Mouse (Mus musculus) neural tube, embryonic 13.5 days (tissue): ENCODE data around the gene Rnf130. TPM values are rescaled to one million over a fixed set of nuclear protein-coding genes. Genes with fewer than 3 reads are reported as not detected.

ENCODE experiments used
- ATAC-seq: fragments of 200-750 bp; cut with Nextera tagmentation; 2 replicates; pipeline ENCODE4 v1.8.0; 2017; ENCODE audit warnings: low read depth, mild to moderate bottlenecking, moderate TSS enrichment, moderate library complexity
- H3K27ac ChIP-seq: fragments of 300-500 bp; sonication (generic); replicated peaks from 2 replicates; pipeline ENCODE4 v1.5.1; 2015; ENCODE audit warnings: moderate library complexity, mild to moderate bottlenecking, inconsistent platforms
- H3K27me3 ChIP-seq: fragments of 300-500 bp; sonication (generic); 2 replicates; pipeline ENCODE4 v1.6.1; 2015; ENCODE audit warnings: mild to moderate bottlenecking, inconsistent platforms
- H3K36me3 ChIP-seq: fragments of 300-500 bp; sonication (generic); 2 replicates; pipeline ENCODE4 v1.6.1; 2015; ENCODE audit warnings: mild to moderate bottlenecking, inconsistent platforms
- H3K4me1 ChIP-seq: fragments of 300-500 bp; sonication (generic); replicated peaks from 2 replicates; pipeline ENCODE4 v1.6.1; 2015; ENCODE audit warnings: inconsistent platforms
- H3K4me2 ChIP-seq: fragments of 300-500 bp; sonication (generic); 2 replicates; pipeline ENCODE4 v1.6.1; 2015; ENCODE audit warnings: inconsistent platforms, mild to moderate bottlenecking, moderate library complexity
- H3K4me3 ChIP-seq: fragments of 300-500 bp; sonication (generic); 2 replicates; pipeline ENCODE4 v1.5.1; 2015; ENCODE audit warnings: mild to moderate bottlenecking, inconsistent platforms
- H3K9ac ChIP-seq: fragments of 300-500 bp; sonication (generic); 2 replicates; pipeline ENCODE4 v1.6.1; 2015; ENCODE audit warnings: moderate library complexity, mild to moderate bottlenecking, inconsistent platforms
- H3K9me3 ChIP-seq: fragments of 300-500 bp; sonication (generic); 2 replicates; pipeline ENCODE4 v1.6.1; 2016; ENCODE audit warnings: inconsistent platforms
- WGBS: fragments of 180-500 bp; shearing (Covaris S2); methylation state at CpG from one replicate; pipeline ENCODE4 v1.1.7; 2015; 5-methylcytosine and 5-hydroxymethylcytosine counted together
- polyA plus RNA-seq: library from polyadenylated mRNA; unstranded; fragments of >200 nt; fragmentation: Nextera tagmentation; extraction: Ambion mirVana; gene quantifications from 2 replicates; pipeline ENCODE4 v1.2.1, GENCODE M21; 2015

The Rnf130 gene
- polyA plus RNA-seq, 1 experiment from 2014 or later = 59.2 TPM

- ATAC-seq = no peak
- Histone ChIP-seq H3K4me2 (peak overlapping the region; percentile 79), H3K9ac (no peak overlapping the region), H3K27me3 (peaks cover 9% of the 10 kb centered on the region), H3K4me3 (no peak overlapping the region), H3K9me3 (no peaks in the 10 kb centered on the region), H3K4me1 (peaks cover 56% of the 10 kb centered on the region), H3K27ac (no peak overlapping the region; the same call in 1 of the 2 replicates), H3K36me3 (no peaks in the 10 kb centered on the region)
These were observed 3.3 kb downstream of the Rnf130 start for GRCm38 (mm10) chr11:50028416-50028815.

- Histone ChIP-seq H3K4me3 (no peak overlapping the region), H3K4me2 (no peak overlapping the region), H3K27ac (no peak overlapping the region), H3K9ac (no peak overlapping the region), H3K36me3 (no peaks in the 10 kb centered on the region), H3K4me1 (peaks cover 34% of the 10 kb centered on the region), H3K9me3 (no peaks in the 10 kb centered on the region), H3K27me3 (no peaks in the 10 kb centered on the region)
- ATAC-seq = no peak
These were observed 9.0 kb downstream of the Rnf130 start for GRCm38 (mm10) chr11:50034155-50034554.

- peaks cover 27% of the 10 kb centered on the region for H3K4me1 ChIP-seq
- H3K4me2 ChIP-seq = no peak overlapping the region
- no peaks in the 10 kb centered on the region for H3K36me3 ChIP-seq
- 87% methylated on average over 3 of the region's 3 CpGs for WGBS
- H3K27ac ChIP-seq = no peak overlapping the region
- H3K9ac ChIP-seq = no peak overlapping the region
- H3K4me3 ChIP-seq = no peak overlapping the region
- no peaks in the 10 kb centered on the region for H3K9me3 ChIP-seq
- no peaks in the 10 kb centered on the region for H3K27me3 ChIP-seq
- ATAC-seq = no peak
These were observed 10.6 kb downstream of the Rnf130 start for GRCm38 (mm10) chr11:50035726-50036125.

GRCm38 (mm10) chr11:50036781-50037460, 11.8 kb downstream of the Rnf130 start:
- Histone ChIP-seq H3K27me3 (no peaks in the 10 kb centered on the region), H3K9me3 (no peaks in the 10 kb centered on the region), H3K4me3 (no peak overlapping the region), H3K4me1 (peaks cover 20% of the 10 kb centered on the region), H3K4me2 (no peak overlapping the region), H3K36me3 (no peaks in the 10 kb centered on the region), H3K9ac (no peak overlapping the region), H3K27ac (no peak overlapping the region)
- 86% methylated on average over 4 of the region's 4 CpGs for WGBS
- ATAC-seq = no peak

- H3K4me3 ChIP-seq = no peak overlapping the region
- H3K9ac ChIP-seq = no peak overlapping the region
- H3K4me2 ChIP-seq = no peak overlapping the region
- no peak overlapping the region for H3K27ac ChIP-seq
- 96% methylated on average over 1 of the region's 1 CpGs for WGBS
- ATAC-seq = no peak
- peaks cover 2% of the 10 kb centered on the region; the same call in 1 of the 2 replicates for H3K4me1 ChIP-seq
- H3K36me3 ChIP-seq = no peaks in the 10 kb centered on the region
- no peaks in the 10 kb centered on the region for H3K27me3 ChIP-seq
- no peaks in the 10 kb centered on the region for H3K9me3 ChIP-seq
These were observed 13.6 kb downstream of the Rnf130 start for GRCm38 (mm10) chr11:50038757-50039156.

GRCm38 (mm10) chr11:50041148-50041547, 16.0 kb downstream of the Rnf130 start:
- no peaks in the 10 kb centered on the region for H3K9me3 ChIP-seq
- no peak overlapping the region for H3K27ac ChIP-seq
- no peaks in the 10 kb centered on the region for H3K36me3 ChIP-seq
- WGBS = 77% methylated on average over 3 of the region's 3 CpGs
- H3K27me3 ChIP-seq = no peaks in the 10 kb centered on the region
- no peak for ATAC-seq
- no peaks in the 10 kb centered on the region for H3K4me1 ChIP-seq
- H3K4me2 ChIP-seq = no peak overlapping the region
- no peak overlapping the region for H3K4me3 ChIP-seq
- no peak overlapping the region for H3K9ac ChIP-seq

GRCm38 (mm10) chr11:50042345-50042997, 17.3 kb downstream of the Rnf130 start:
- Histone ChIP-seq H3K9me3 (no peaks in the 10 kb centered on the region), H3K4me1 (peaks cover 2% of the 10 kb centered on the region), H3K36me3 (no peaks in the 10 kb centered on the region), H3K4me2 (no peak overlapping the region), H3K9ac (no peak overlapping the region), H3K4me3 (no peak overlapping the region), H3K27me3 (no peaks in the 10 kb centered on the region), H3K27ac (no peak overlapping the region)
- 91% methylated on average over 4 of the region's 4 CpGs for WGBS
- no peak for ATAC-seq

- no peaks in the 10 kb centered on the region for H3K9me3 ChIP-seq
- H3K27me3 ChIP-seq = no peaks in the 10 kb centered on the region
- H3K4me3 ChIP-seq = no peak overlapping the region
- no peak overlapping the region for H3K4me2 ChIP-seq
- H3K9ac ChIP-seq = no peak overlapping the region
- peaks cover 10% of the 10 kb centered on the region for H3K4me1 ChIP-seq
- ATAC-seq = no peak
- no peaks in the 10 kb centered on the region for H3K36me3 ChIP-seq
- 96% methylated on average over 4 of the region's 4 CpGs for WGBS
- no peak overlapping the region for H3K27ac ChIP-seq
These were observed 19.3 kb downstream of the Rnf130 start for GRCm38 (mm10) chr11:50044454-50044853.

GRCm38 (mm10) chr11:50047610-50048009, 22.5 kb downstream of the Rnf130 start:
- no peak for ATAC-seq
- H3K36me3 ChIP-seq = 0 out of 2 replicates have a peak, but pooled peaks cover under 1% of the 10 kb centered on the region
- no peak overlapping the region for H3K4me2 ChIP-seq
- no peak overlapping the region for H3K4me3 ChIP-seq
- no peak overlapping the region for H3K27ac ChIP-seq
- H3K9me3 ChIP-seq = no peaks in the 10 kb centered on the region
- H3K4me1 ChIP-seq = peaks cover 18% of the 10 kb centered on the region
- H3K27me3 ChIP-seq = no peaks in the 10 kb centered on the region
- 85% methylated on average over 1 of the region's 1 CpGs for WGBS
- H3K9ac ChIP-seq = no peak overlapping the region

- WGBS = 78% methylated on average over 6 of the region's 6 CpGs
- no peak overlapping the region for H3K4me2 ChIP-seq
- H3K9me3 ChIP-seq = no peaks in the 10 kb centered on the region
- no peak overlapping the region for H3K9ac ChIP-seq
- peaks cover 18% of the 10 kb centered on the region for H3K4me1 ChIP-seq
- H3K27me3 ChIP-seq = no peaks in the 10 kb centered on the region
- H3K27ac ChIP-seq = no peak overlapping the region
- H3K4me3 ChIP-seq = no peak overlapping the region
- ATAC-seq = no peak
- H3K36me3 ChIP-seq = 0 out of 2 replicates have a peak, but pooled peaks cover 3% of the 10 kb centered on the region
These were observed 23.0 kb downstream of the Rnf130 start for GRCm38 (mm10) chr11:50048115-50048514.

- Histone ChIP-seq H3K9me3 (no peaks in the 10 kb centered on the region), H3K36me3 (peaks cover 14% of the 10 kb centered on the region; the same call in 1 of the 2 replicates), H3K27me3 (no peaks in the 10 kb centered on the region), H3K4me1 (peaks cover 18% of the 10 kb centered on the region), H3K27ac (no peak overlapping the region), H3K4me2 (no peak overlapping the region), H3K4me3 (no peak overlapping the region), H3K9ac (no peak overlapping the region)
- ATAC-seq = no peak
- 83% methylated on average over 6 of the region's 6 CpGs for WGBS
These were observed 25.2 kb downstream of the Rnf130 start for GRCm38 (mm10) chr11:50050392-50050791.

GRCm38 (mm10) chr11:50057713-50058112, 32.6 kb downstream of the Rnf130 start:
- Histone ChIP-seq H3K9me3 (no peaks in the 10 kb centered on the region), H3K4me2 (no peak overlapping the region), H3K36me3 (peaks cover 15% of the 10 kb centered on the region; the same call in 1 of the 2 replicates), H3K4me1 (0 out of 2 replicates have a peak, but pooled peaks cover 5% of the 10 kb centered on the region), H3K27me3 (no peaks in the 10 kb centered on the region), H3K4me3 (no peak overlapping the region), H3K9ac (no peak overlapping the region), H3K27ac (no peak overlapping the region)
- 70% methylated on average over 2 of the region's 2 CpGs for WGBS
- no peak for ATAC-seq
